Mouse (Mus musculus): ENCODE measurements around the gene Clec16a.

Clec16a gene

GRCm38 (mm10) chr16:10652935-10653334 is 107.8 kb downstream of the Clec16a start:
- DNase-seq: no peak

- no peak for DNase-seq
Observed at GRCm38 (mm10) chr16:10655236-10655635, 110.1 kb downstream of the Clec16a start.

- peak; percentile 11 for DNase-seq
Observed at GRCm38 (mm10) chr16:10655926-10656325, 110.8 kb downstream of the Clec16a start.

GRCm38 (mm10) chr16:10656461-10656860 is 111.3 kb downstream of the Clec16a start:
- DNase-seq: peak; percentile 12

- peak; percentile 38 for DNase-seq
Observed at GRCm38 (mm10) chr16:10656939-10657338, 111.8 kb downstream of the Clec16a start.

- no peak for DNase-seq
Observed at GRCm38 (mm10) chr16:10659211-10659610, 114.1 kb downstream of the Clec16a start.

GRCm38 (mm10) chr16:10660526-10660925 is 115.4 kb downstream of the Clec16a start:
- no peak for DNase-seq

GRCm38 (mm10) chr16:10661385-10661784 is 116.2 kb downstream of the Clec16a start:
- DNase-seq: no peak

GRCm38 (mm10) chr16:10663890-10664731 is 119.0 kb downstream of the Clec16a start:
- no peak for DNase-seq

- peak; percentile 38 for DNase-seq
Observed at GRCm38 (mm10) chr16:10664921-10665894, 120.1 kb downstream of the Clec16a start.

- no peak for DNase-seq
Observed at GRCm38 (mm10) chr16:10666766-10667165, 121.6 kb downstream of the Clec16a start.

- no peak for DNase-seq
Observed at GRCm38 (mm10) chr16:10668453-10668852, 123.3 kb downstream of the Clec16a start.

GRCm38 (mm10) chr16:10668991-10669703 is 124.0 kb downstream of the Clec16a start:
- no peak for DNase-seq

- DNase-seq: no peak
Observed at GRCm38 (mm10) chr16:10669936-10670335, 124.8 kb downstream of the Clec16a start.

GRCm38 (mm10) chr16:10672490-10672889 is 127.4 kb downstream of the Clec16a start:
- DNase-seq: no peak

GRCm38 (mm10) chr16:10674020-10674419 is 128.9 kb downstream of the Clec16a start:
- peak; percentile 22 for DNase-seq

GRCm38 (mm10) chr16:10674957-10675356 is 129.8 kb downstream of the Clec16a start:
- no peak for DNase-seq

GRCm38 (mm10) chr16:10675612-10676011 is 130.5 kb downstream of the Clec16a start:
- no peak for DNase-seq

- no peak for DNase-seq
Observed at GRCm38 (mm10) chr16:10676461-10677066, 131.4 kb downstream of the Clec16a start.

- no peak for DNase-seq
Observed at GRCm38 (mm10) chr16:10682521-10682920, 137.4 kb downstream of the Clec16a start.

GRCm38 (mm10) chr16:10683193-10684000 is 138.3 kb downstream of the Clec16a start:
- no peak for DNase-seq
